Mouse (Mus musculus) layer of hippocampus, postnatal 25 days (tissue): Measurements from ENCODE around the gene Foxa2. TPM values are rescaled to one million over a fixed set of nuclear protein-coding genes. Genes with fewer than 3 reads are reported as not detected.

Experiments
- DNase-seq, 2 experiments: peaks; one replicate each; pipeline ENCODE4 v3.0.0; 2022; ENCODE audit warnings: mixed read lengths in 2 of 2, low spot score in 1 of 2; ENCODE audit errors: extremely low spot score in 1 of 2
- total RNA-seq, 2 experiments: library from RNA; stranded (reverse); gene quantifications; 2 replicates each; pipeline ENCODE4 v1.2.3; 2021

Gene Foxa2
- total RNA-seq, result not detected

DNA sequence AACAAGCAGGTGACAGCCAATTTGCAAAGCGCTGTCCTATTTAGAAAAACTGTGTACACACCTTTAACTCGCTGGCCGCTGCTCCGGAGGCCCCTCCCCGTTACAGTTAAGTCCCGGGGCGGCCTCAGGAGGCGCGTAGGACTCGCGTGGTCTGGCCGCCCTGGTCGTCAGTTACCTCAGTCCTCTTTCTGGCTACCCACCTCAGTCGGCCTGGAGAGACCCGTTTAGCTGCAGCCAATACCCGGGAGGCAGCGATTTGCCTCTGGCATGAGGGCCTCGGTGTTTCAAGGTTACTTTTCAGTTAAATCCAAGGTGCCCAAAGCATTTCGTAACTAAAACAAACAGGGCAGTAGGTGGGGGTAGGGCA, at the start of gene Foxa2:
Gene Foxa2 (minus strand): TSS at position 171 of the 367 bp plus-strand sequence.
- no peak for DNase-seq

DNA sequence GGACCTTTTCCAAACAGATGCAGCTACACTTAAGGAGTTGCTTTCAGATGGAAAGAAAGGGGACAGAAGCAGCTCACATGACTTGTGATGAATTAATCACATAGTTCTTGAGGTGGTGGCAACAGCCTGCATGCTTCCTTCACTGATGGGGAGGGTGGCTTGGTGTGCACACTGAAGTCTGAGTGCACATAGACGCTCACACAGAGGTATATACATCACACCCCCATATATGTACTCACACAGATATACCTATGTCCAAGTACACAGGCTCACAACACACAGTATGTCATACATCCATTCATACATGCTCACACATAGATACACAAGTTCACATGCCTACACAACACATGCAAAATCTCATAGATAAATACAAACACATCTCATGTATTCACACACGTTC, 45.3 kb upstream of the Foxa2 start:
- no peak for DNase-seq

DNA sequence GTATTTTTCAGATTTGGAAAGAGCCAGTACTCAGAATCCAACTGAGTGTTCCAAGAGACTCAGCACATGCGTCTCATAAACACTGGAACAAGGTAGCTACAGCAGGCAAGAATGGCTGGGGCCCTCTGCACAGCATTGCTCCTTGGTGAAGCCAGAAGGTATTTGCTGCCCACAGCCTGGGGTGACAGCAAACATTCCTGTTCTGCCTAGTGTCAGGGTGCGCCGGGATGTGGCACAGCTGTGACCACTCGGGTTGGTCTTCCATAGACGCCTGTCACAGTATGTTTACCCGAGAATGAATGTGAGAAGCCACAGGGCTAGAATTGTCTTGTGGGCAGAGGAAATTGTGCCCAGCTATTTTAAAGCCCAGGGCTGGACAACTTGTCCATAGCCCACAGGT, 44.9 kb upstream of the Foxa2 start:
- no peak for DNase-seq

DNA sequence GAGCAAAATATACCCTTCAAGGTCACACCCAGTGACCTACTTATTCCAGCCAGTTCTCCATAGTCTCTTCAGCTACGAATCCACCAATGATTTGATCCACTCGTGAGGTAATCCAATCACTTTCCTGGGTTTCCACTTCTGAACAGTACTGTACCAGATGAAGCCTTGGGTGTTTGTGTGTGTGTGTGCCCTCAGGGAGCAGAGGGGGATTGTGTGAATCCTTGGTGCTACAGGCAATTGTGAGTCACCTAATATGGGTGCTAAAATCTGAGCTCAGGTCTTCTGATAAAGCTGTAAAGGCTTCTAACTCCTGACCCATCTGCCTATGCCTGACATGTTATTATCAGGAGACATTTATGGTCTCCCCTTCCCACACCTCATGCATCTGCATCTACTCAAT, 43.3 kb upstream of the Foxa2 start:
- DNase-seq, result no peak

DNA sequence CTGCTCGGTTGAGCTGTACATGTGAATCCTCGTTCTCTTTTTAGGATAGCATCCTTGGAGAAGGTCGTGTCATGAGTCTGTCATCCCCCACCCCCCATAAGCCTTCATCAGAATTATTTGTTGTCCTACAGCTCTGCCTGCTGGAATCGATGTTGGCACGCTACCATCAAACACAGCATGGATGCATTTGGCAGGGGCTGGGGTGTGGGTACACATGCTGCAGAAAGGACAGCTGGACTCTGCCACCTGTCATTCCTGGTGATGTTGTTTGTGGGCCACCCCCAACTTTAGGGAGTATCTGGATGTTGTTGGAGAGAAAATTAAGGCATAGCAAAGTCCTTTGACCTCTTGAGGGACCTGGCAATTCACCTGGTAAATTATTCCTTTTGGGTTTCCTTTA, 38.8 kb upstream of the Foxa2 start:
- peak in 1 of 2 experiments; percentile 8 for DNase-seq

DNA sequence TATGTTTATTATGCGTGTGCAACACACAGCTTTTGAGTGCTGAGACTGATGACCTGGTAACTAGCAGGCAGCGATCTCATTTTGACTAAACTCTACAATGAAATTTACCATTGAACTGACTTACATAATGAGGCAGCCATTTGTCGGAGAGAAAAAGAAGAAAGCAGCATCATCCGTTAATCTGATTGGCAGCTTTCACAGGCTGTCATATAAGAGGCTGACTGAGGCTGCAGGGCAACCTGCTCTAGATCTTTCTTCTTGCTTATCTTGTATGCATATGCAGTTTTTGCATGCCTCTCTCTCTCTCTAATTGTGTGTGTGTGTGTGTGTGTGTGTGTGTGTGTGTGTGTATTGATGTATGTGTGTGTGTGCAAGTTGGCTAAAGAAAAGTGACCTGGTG, 38.4 kb upstream of the Foxa2 start:
- no peak for DNase-seq

DNA sequence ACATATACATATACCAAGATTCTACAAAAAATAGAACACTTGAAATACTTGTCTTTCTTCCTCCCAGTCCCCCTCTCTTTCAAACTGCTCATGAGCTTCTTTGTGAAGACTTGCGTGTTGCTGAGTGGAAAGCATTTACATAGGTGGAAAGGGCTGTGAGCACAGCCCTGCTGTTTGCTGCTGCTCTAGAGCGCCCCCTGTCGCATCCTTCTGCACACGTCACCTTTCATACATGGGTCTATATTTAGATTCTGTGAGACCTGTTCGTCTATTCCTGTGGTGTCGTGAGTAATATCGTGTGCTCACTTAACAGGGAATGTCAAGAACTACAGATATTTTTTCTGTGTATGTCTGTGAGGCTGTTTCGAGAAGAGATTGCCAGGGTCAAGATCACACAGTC, 35.5 kb upstream of the Foxa2 start:
- DNase-seq, result peak; percentile 7 to 53

DNA sequence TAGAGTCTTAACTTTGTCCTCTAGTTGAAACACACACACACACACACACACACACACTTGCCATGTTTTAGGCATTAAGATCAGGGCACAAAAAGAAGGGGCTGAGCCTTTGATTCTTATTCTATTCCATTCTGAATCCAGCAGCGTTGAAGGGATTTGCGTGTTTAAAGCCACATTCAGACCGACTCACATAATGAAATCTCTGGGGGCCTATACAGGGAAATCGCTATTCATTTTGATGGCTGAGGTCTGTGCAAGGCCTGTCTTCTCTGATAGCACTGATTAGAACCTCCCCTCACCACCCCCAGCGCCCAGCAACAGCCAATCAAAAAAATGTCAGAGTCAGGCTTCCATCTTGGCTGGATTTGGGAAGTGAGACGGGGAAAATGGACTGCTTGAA, 13.9 kb upstream of the Foxa2 start:
- no peak for DNase-seq

DNA sequence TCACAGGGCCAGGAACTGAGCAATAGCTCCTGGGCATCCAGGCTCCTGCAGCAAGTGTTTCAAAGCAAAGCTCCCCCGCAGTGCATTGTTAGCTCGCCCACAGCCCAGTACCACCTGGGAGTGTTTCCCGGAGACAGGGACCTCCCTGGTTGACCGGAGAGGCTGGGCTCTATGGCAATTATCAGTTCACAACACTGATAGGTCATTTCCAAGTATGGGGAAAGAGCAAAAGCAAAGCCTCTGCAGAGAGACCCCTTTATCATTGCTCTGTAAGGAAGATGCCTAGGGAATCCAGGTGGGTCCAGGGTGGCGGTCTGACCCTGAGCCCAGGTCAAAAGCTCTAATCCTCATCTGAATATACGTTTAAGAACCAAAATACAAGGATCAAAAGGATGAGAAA, 6.6 kb upstream of the Foxa2 start:
- DNase-seq, result no peak

DNA sequence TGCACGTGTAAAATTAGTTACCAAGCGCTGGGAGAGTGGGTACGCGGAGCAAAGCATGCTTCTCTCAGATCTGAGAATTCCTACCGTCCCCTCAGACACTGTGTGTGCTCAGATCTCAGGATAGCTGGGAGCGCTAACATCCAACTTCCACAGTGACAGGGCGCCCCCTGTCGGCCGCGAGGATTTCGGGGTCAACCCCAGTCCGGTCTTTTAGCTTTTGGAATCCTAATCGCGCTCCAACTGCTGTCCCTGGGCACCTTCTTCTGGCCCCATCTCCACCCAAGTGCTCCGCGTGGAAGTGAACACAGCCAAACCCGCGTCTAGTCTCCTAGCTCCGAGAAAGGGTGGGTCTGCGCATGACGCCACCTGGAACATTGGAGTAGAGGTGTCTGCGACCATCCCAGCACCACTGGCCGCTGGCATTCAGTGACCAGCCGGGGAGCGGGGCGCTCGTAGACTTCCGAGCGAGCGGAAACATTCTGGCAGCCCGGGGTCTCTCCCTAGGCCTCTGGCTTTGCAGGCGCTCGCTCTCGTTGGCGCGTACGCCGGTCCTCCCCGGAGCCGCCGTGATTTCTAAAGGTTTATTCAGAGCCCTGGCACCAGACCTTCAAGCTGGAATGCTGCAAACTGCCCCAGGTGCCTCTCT, 1.8 kb upstream of the Foxa2 start:
- peak in 1 of 2 experiments; percentile 69 for DNase-seq

DNA sequence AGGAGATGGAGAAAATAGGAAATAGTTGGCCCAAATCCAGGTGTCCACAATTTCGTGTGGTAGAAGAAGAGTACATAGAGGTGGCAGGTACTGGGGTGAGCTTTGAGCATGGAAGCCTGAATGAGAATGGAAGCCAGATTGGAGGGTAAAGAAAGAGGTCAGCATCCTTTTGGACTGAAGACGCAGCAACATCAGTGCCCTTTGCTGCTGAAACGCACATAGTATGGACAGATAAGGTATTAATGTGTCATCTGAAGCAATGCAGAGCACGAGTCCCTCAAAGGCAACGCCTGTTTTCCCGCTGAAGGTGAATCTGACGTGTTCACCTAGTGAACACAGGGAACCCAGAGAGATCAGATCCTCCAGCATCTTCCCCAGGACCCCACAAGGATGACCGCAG, 842 bp upstream of the Foxa2 start:
- DNase-seq, result no peak

DNA sequence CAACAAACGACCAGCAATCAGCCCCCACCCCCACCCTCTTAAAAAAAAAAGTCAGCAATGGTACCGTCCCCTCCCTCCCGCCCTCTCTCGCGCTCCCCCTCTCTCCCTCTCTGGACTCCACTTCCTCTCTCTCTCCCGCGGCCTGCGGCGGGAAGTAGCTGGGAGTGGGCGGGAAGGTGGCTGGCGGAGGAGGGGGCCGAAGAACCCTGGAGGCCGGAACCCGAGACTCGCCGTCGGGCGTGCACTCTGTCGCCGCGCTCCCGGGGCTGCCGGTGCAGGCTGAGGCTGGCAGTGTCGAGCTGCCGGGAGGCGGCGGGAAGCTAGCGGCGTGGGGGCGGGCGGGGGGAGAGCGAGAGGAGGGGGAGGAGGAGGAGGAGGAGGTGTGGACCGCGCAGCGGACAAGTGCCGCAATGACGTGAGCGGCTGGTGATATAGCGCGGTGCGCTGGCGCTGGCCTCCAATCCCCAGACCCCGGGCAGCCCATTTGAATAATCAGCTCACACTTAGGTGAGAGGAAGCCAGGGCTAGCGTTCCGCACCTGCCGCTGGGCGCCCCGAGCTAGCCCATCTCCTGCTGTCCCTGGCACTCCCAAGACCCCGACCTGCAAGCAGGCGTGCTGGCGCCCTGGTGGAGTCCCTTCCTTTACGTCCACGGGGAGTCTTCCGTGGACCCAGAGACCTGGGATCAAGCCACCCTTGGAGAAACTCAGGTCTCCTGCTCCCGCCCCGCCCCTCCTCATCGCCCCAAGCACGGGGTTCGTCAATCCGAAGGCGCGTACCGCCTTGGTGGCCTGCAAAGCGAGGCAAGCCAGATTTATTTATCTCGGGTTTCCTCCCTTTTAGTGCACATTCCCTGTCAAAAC, 601 bp downstream of the Foxa2 start:
- DNase-seq, result no peak

DNA sequence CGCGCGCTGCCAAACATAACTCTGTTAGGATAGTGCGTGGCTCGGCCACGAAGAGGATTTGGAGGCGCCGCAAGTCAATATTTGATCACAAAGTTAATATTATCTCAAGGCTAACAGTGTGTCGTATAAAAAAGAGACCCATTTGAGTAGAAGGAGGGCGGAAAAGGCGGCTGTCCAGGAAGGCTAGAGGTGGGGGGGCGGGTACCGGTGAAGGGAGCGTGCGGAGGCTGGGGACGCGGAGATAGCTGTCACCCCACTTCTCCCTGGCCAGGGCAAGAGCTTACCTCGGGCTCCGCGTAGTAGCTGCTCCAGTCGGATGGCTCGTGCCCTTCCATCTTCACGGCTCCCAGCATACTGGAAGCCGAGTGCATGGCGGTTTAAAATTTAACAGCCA, 1.2 kb downstream of the Foxa2 start:
- no peak for DNase-seq

DNA sequence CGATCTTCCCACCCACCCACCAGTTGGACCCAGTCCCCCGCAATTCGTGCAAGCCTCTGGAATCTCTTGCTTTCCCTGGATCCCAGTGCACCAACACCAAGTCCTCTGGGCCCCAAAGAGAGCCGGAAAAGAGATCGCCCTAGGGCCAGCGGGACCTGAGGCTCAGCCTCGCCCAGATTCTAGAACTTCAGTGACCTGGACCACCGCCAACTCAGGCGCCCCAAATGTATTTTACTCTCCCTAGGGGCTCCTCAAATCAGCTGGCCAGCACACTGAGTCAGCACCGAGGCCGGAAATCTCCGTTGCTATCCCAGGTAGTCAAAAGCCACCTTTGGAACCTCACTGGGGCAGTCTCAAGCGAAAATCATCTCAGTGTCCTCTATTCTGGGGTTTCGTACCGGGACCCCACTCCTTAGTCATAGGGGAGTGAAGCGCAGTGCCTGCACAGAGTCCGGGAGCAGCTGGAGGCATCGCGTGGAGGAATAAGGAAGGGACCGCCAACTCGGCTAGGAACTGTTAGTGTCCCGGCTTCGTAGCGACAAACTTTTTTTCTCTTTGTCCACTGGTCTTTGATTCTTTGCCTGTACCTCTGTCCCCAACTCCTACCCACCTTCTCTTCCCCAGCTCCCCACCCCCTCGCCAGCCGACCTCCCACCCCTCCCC, 1.8 kb downstream of the Foxa2 start:
- no peak for DNase-seq

DNA sequence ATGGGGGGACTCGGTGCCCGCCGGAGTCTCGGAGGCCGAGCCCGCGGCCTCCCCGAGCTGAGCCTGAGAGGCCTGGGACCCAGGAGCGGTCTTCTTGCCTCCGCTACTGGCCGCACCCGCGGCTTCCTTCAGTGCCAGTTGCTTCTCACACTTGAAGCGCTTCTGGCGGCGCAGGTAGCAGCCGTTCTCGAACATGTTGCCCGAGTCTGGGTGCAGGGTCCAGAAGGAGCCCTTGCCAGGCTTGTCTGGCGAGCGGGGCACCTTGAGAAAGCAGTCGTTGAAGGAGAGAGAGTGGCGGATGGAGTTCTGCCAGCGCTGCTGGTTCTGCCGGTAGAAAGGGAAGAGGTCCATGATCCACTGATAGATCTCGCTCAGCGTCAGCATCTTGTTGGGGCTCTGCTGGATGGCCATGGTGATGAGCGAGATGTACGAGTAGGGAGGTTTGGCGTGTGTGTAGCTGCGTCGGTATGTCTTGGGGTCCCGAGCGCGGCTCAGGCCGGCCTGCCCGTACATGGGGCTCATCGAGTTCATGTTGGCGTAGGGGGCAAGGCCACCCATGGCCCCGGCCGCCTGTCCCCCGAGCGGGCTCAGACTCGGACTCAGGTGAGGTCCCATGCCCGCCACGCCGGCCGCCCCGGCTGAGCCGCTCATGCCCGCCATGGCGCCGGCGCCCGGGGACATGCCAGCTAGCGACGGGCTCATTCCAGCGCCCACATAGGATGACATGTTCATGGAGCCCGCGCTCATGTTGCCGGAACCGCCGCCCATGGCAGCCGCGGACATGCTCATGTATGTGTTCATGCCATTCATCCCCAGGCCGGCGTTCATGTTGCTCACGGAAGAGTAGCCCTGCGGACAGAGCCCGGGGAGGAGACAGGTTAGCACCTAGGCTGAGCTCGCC, 2.5 kb downstream of the Foxa2 start:
- no peak for DNase-seq

DNA sequence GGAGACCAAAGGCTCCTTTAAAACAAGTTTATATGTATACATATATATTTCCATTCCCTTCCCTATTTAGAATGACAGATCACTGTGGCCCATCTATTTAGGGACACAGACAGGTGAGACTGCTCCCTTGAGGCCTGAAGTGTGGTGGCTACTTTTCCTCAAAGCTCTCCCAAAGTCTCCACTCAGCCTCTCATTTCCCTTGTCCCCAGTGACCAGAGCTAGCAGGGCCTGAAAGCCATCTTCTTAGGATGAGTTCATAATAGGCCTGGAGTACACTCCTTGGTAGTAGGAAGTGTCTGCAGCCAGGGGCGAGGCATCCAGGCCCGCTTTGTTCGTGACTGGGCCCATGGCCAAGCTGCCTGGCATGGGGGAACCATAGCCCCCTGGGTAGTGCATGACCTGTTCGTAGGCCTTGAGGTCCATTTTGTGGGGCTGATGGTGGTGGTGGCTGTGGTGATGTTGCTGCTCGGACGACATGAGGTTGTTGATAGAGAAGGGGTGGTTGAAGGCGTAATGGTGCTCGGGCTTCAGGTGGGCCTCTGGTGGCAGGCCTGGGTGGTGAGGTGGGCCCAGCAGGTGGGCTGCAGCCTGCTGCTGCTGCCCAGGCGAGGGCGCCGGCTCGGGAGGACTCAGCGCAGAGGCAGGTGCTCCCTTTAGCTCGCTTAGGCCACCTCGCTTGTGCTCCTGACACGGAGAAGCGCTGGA, 3.3 kb downstream of the Foxa2 start:
- no peak for DNase-seq

DNA sequence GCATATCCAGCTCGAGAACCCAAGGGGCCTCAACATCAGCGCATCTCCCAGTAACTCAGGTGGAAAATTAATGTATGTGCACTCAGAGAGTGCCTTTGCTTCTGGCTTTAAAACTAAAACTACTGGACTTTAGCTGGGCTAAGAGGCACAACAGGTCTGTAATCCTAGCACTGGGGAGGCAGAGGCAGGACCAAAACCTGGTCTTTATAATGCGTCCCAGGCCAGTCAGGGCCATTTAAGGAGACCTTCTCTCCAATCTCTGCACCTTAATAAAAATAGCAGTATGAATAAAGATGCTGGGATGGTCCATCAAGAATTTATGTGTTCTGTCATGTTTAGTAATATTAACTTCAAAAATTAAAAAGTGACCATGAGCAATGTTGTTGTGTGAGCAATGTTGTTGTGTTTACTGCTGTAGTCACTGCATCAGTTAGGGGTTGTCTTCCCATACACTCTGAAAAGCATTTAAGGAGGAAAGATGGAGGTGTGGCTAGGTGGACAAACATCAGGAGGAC, 4.6 kb downstream of the Foxa2 start:
- DNase-seq, result no peak

DNA sequence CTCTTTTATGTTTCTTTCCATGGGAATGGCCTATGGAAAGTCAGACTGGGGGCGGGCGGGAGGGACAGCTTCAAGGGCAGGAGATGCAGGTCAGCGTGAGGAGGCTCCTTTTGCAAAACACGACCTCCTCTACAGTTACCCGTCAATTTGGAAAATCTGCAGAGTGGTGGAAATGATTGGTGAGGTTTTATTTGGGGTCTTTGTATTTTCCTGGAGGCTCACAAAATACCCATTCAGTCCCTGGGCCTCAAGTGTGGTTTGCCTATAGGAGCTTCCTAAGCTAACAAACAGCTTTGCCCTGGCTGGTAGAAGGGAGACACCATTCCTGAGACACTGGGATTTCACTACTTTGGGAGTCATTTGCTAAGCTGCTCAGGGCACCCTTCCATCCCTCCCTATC, 5.4 kb downstream of the Foxa2 start:
- DNase-seq, result no peak

DNA sequence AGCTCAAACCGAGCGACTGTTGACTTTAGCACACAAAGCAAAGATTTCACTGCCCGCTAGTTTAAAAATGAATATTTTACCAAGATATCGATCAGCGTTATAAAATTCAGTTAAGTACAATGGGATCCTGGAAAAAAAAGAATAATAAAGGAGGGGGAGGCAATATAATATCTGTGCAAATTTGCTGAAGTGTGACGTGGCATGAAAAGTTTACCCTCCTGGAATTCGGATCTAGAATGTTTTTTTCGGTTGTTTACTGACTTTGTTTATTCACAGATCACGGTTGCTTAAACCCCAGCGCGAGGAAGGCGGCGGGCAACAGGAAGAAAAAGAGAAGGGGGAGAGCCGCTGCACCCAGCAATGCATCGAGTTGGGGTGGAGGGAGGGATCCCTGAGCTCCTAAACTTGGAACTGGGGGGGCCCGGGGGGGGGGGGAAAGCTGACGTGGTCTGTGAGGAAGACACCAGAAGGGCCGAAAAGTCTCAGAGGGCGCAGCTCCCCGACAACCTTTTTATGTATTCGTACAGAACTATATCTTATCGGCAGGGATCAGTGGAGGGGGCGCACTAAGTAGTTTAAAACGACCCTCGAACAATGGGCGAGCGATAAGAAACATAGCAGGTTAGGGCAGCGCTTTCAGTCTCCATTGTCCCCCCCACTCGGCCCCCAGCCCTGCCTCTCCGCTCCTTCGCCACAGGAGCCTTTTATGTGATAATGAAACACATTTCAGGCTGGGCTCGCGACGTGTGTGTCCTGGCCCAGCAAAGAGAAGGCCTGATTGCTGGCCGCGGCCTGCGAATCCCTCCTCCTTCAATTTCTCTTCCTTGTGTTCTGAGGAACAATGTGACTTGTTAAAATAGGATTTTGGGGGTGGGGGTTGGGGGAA, 6.3 kb downstream of the Foxa2 start:
- no peak for DNase-seq
